Mouse (Mus musculus) gastrocnemius, adult 8-10 months (tissue): ENCODE results near the gene Baz2b. TPM values are rescaled to one million over a fixed set of nuclear protein-coding genes. Genes with fewer than 3 reads are reported as not detected.
"Not testable (repeated sequence)": the region's sequence is repeated elsewhere in the genome, so short reads cannot be mapped to it uniquely, and the experiment has no call there.

Experiments used
- DNase-seq, 2 experiments: peaks; one replicate each; pipeline ENCODE4 v3.0.0; 2022; ENCODE audit warnings: low spot score in 2 of 2
- total RNA-seq, 4 experiments: library from RNA; stranded (reverse); gene quantifications; 2 replicates each; pipeline ENCODE4 v1.2.4; 2022

Baz2b gene
- total RNA-seq, 4 experiments from 2014 or later = 26.3 to 36.8 (median 31.6) TPM

DNA sequence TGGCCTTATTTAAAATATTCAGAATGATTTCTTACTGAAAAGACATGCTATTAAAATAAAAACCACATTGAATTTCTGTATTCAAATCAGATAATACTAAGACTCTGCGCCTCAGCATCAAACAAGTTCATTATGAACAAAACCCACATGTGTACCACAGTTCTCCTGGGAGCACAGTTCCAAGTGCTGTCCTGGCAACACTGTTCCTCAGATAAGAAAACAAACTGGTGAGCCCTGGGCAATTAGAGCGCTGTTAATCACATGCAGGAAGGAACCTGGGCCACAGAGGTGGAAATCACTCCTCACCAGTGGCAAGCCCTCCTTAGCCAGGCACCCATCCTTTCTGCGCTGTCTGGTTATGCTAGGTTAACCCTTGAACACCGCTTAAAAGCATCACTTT lies 332.3 kb downstream of the Baz2b start:
- DNase-seq = no peak

DNA sequence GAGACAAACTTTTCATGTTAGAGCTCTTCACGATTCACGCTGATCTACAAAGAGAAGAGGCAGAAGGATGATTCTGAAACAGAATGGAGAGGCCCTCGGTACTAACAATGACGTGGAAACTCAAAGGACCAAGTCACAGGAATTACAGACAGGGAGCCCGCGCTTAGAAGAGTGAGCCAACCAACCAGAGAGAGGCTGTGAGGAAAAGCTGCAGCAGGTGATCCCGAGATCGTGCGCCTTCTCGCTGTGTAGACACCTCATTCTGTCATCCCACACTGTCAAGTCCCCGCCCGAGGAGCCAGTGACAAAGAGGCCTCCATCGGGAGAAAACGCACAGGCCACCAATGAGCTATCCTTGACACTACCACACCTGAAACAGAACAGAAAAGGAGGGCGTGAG lies 333.2 kb downstream of the Baz2b start:
- DNase-seq = no peak

DNA sequence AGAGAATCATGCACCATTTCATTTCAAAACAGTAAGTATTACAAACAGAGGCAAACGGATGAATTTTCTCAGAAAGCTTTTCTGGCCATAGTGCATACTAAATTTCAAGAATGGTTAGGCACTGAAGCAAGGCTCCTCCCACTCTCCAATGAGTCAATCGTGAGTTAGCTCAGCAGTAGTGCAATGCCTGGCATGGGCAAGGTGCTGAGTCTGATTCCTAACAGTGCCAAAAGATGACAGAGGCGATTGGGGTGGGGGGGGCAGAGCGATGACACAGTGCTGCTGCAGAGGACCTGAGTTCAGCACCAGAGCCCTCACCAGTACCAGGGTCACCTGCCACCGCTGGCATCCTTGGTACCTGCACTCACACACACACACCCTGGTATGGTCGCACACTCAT lies 339.1 kb downstream of the Baz2b start:
- DNase-seq = no peak

DNA sequence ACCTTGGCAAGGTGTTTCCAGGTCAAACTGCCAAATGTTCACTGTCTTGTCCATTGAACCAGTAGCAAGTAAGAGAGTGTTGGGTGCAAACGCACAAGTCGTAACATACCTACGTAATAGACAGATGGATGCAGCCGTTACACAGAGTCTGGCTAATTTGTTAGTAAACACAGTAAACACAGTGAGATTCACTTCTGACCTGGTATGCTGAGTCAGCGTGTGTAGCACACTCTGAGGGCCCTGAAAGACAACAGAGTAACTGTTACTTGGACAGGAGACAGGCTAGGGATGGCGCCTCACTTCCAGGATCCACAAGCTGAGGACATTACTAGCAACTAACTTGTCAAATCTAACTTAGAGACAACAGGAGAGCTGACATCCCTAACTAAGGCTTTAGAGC lies 347.0 kb downstream of the Baz2b start:
- no peak for DNase-seq

DNA sequence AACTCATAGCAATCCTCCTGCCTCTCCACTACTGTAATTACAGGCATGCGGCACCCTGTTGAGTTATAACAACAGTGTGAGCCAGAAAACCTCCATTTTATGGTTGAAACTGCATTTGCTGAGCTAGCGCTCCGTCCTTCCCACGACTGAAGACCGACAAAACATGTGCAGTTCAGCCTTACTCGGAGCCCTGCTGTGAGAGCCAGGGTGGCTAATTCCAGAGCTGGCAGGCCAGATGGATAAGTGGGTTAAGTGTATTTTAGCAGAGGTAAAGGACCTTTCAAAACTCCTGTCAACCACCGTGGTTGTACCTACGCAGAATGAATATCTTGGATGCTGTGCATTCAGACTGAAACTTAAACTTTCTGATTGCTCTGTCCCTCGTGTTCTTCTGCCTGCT lies 355.3 kb downstream of the Baz2b start:
- DNase-seq = no peak

DNA sequence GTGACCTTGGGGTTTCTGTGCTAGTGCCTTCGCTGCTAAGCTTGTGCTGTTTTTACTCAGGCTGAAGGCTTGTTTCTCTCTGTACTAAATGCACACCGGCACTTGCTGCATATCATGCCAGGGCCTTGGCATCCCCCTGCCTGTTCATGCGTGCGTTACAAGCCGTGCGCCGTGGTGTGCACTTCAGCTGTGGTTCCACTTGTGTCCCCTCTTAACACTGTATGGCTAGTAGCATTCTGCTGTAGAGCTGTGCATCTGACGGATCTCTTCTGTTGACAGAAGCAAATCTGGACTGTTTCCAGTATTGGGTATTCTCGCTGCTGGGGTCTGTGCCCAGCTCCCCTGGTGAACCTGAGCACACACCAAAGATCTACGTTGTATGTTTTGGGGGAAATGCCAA lies 356.1 kb downstream of the Baz2b start:
- DNase-seq = no peak

DNA sequence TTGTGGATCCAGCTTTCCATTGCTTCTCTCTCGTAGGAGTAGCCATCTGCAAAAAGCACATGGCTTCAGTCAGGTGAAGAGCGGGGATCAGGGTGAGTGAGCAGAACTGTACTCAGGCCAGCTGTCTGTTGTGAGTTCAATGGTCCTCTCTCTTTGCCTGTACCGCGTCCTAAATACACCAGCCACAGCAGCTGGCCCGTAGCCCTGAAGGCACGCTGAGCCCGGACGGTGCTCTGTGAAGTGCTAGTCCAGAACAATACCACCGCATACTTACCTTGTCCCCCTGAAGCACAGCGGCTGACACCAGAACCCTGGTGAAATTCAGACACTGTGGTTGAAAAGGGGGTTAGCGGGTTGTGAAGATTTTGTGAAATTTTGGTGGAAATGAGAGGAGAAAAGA lies 356.7 kb downstream of the Baz2b start:
- no peak for DNase-seq

DNA sequence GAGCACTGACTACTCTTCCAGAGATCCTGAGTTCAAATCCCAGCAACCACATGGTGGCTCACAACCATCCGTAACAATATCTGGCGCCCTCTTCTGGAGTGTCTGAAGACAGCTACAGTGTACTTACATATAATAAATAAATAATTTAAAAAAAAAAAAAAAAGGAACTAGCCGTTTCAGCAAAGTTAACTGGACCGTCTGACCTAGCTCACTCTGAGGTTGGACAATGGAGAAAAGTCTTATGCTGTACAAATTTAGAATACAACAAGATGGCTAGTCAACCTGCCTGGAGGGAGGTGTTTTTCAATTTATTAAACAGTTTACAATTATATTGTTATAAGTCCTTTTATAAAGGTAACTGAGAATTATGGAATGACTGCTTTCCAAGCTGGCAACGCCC lies 357.8 kb downstream of the Baz2b start:
- DNase-seq = not testable (repeated sequence)

Other genes starting within 250 kb of the Baz2b start
- gene March7, start within 50 bp of the Baz2b start, total RNA-seq = 10 to 100 TPM; 24.5 to 38.2 (median 30.4) TPM
- 10 to 100 TPM in 1 of 4 experiments, 1 to 10 TPM in 3; 6.1 to 10.9 (median 6.9) TPM for gene Cd302, start 74.6 kb upstream of the Baz2b start, total RNA-seq
- under 1 TPM in 3 of 4 experiments, not detected in 1; 0.04 to 0.08 (median 0.05) TPM for gene Ly75, start 173.5 kb upstream of the Baz2b start, total RNA-seq